In genomic region chr13:42772314-42772713, GRCm38 (mm10) we compare ENCODE assay signal across 17 mouse cellular contexts.
DNase-seq lines count a peak whose midpoint lies in the region; ATAC-seq lines count a peak whose summit lies in the region.
"Had no signal": no experiment of that assay in that cellular context is flagged by ENCODE, and none has a peak within 500 bp of the region (broad histone marks: within the 10 kb centered on the region; RNA-seq: fewer than 3 reads in every experiment).

No protein-coding gene starts in this region.

- no peaks in the 10 kb centered on the region for H3K27me3 ChIP-seq in forebrain, embryonic 10.5 days (ENCODE audit: poor library complexity, severe bottlenecking)
- no peaks in the 10 kb centered on the region for H3K27me3 ChIP-seq in forebrain, embryonic 15.5 days
- no peaks in the 10 kb centered on the region for H3K27me3 ChIP-seq in neural tube, embryonic 13.5 days
- H3K27me3 ChIP-seq in midbrain, embryonic 14.5 days (ENCODE audit: control insufficient read depth, insufficient read depth, low read length): no peaks in the 10 kb centered on the region
- H3K27me3 ChIP-seq in heart, embryonic 11.5 days (ENCODE audit: control insufficient read depth, insufficient read depth, low read length): no peaks in the 10 kb centered on the region
- H3K27me3 ChIP-seq: heart, embryonic 12.5 days; liver, embryonic 15.5 days; megakaryocyte, embryonic 14.5 days had no signal

- ATAC-seq in forebrain, embryonic 15.5 days (replicated peaks): no peak
- ATAC-seq in neural tube, embryonic 13.5 days (ENCODE audit: low read depth): peak; percentile 36; the same call in 1 of the 2 replicates
- ATAC-seq in midbrain, embryonic 14.5 days (ENCODE audit: low FRiP score, low TSS enrichment): no peak
- no peak for ATAC-seq in heart, embryonic 11.5 days (replicated peaks; ENCODE audit: insufficient number of reproducible peaks, low FRiP score, low TSS enrichment)
- ATAC-seq: lung, postnatal 0 days had no signal

- no peak overlapping the region for H3K4me2 ChIP-seq in forebrain, embryonic 15.5 days (replicated peaks)
- no peak overlapping the region; the same call in 1 of the 2 replicates for H3K4me2 ChIP-seq in neural tube, embryonic 13.5 days
- peak overlapping the region; percentile 9; the same call in 1 of the 2 replicates for H3K4me2 ChIP-seq in midbrain, embryonic 14.5 days (ENCODE audit: low read length)
- H3K4me2 ChIP-seq in heart, embryonic 11.5 days: no peak overlapping the region
- H3K4me2 ChIP-seq: heart, embryonic 12.5 days; liver, embryonic 15.5 days had no signal

- H3K4me1 ChIP-seq in forebrain, embryonic 10.5 days: peaks cover 21% of the 10 kb centered on the region
- H3K4me1 ChIP-seq in forebrain, embryonic 15.5 days: peaks cover 13% of the 10 kb centered on the region
- H3K4me1 ChIP-seq in neural tube, embryonic 13.5 days (replicated peaks): peaks cover 29% of the 10 kb centered on the region
- peaks cover 14% of the 10 kb centered on the region for H3K4me1 ChIP-seq in midbrain, embryonic 14.5 days (ENCODE audit: control insufficient read depth, insufficient read depth, low read length)
- no peaks in the 10 kb centered on the region for H3K4me1 ChIP-seq in heart, embryonic 11.5 days (ENCODE audit: control insufficient read depth, insufficient read depth, low read length)
- H3K4me1 ChIP-seq: heart, embryonic 12.5 days; liver, embryonic 15.5 days; megakaryocyte, embryonic 14.5 days had no signal

- 0 out of 2 replicates have a peak overlapping the region, but pooled peaks have one; percentile 2 for H3K4me3 ChIP-seq in forebrain, embryonic 10.5 days
- no peak overlapping the region for H3K4me3 ChIP-seq in forebrain, embryonic 15.5 days
- H3K4me3 ChIP-seq in neural tube, embryonic 13.5 days: no peak overlapping the region
- H3K4me3 ChIP-seq in midbrain, embryonic 14.5 days (replicated peaks; ENCODE audit: low read depth, low read length): no peak overlapping the region
- no peak overlapping the region for H3K4me3 ChIP-seq in heart, embryonic 11.5 days (ENCODE audit: low read depth, low read length)
- H3K4me3 ChIP-seq: heart, embryonic 12.5 days; liver, embryonic 15.5 days; megakaryocyte, embryonic 14.5 days had no signal

- H3K9ac ChIP-seq in forebrain, embryonic 15.5 days (replicated peaks): no peak overlapping the region
- no peak overlapping the region for H3K9ac ChIP-seq in neural tube, embryonic 13.5 days
- no peak overlapping the region for H3K9ac ChIP-seq in midbrain, embryonic 14.5 days (replicated peaks; ENCODE audit: low read length)
- H3K9ac ChIP-seq in heart, embryonic 11.5 days (ENCODE audit: low read depth, low read length): no peak overlapping the region
- H3K9ac ChIP-seq: heart, embryonic 12.5 days; liver, embryonic 15.5 days had no signal

- DNase-seq in forebrain, embryonic 10.5 days (ENCODE audit: extremely low spot score, low spot score): no peak
- DNase-seq in neural tube, embryonic 10.5 days (ENCODE audit: extremely low spot score, low spot score): no peak
- DNase-seq in midbrain, embryonic 14.5 days: peak; percentile 59
- DNase-seq in MN1 (ENCODE audit: low spot score): no peak
- DNase-seq: adrenal gland, postnatal 10 days; cerebellum, adult 2 months; kidney, adult 8-10 months; kidney, postnatal 36 days; right cerebral cortex, postnatal 25 days; thymus, postnatal 25 days had no signal

- no peaks in the 10 kb centered on the region for H3K9me3 ChIP-seq in forebrain, embryonic 10.5 days
- no peaks in the 10 kb centered on the region for H3K9me3 ChIP-seq in forebrain, embryonic 15.5 days
- H3K9me3 ChIP-seq in neural tube, embryonic 13.5 days: no peaks in the 10 kb centered on the region
- H3K9me3 ChIP-seq in midbrain, embryonic 14.5 days (ENCODE audit: control insufficient read depth, low read length): no peaks in the 10 kb centered on the region
- no peaks in the 10 kb centered on the region for H3K9me3 ChIP-seq in heart, embryonic 11.5 days (replicated peaks; ENCODE audit: control insufficient read depth, low read length)
- H3K9me3 ChIP-seq: heart, embryonic 12.5 days; liver, embryonic 15.5 days; megakaryocyte, embryonic 14.5 days had no signal

- H3K36me3 ChIP-seq in forebrain, embryonic 10.5 days (replicated peaks): no peaks in the 10 kb centered on the region
- no peaks in the 10 kb centered on the region for H3K36me3 ChIP-seq in forebrain, embryonic 15.5 days
- no peaks in the 10 kb centered on the region for H3K36me3 ChIP-seq in neural tube, embryonic 13.5 days
- H3K36me3 ChIP-seq in midbrain, embryonic 14.5 days (ENCODE audit: control insufficient read depth, insufficient read depth, low read length): no peaks in the 10 kb centered on the region
- no peaks in the 10 kb centered on the region for H3K36me3 ChIP-seq in heart, embryonic 11.5 days (ENCODE audit: control insufficient read depth, insufficient read depth, low read length)
- H3K36me3 ChIP-seq: heart, embryonic 12.5 days; liver, embryonic 15.5 days had no signal

- WGBS in forebrain, embryonic 10.5 days: 30% methylated on average over 6 of the region's 6 CpGs
- 11% methylated on average over 6 of the region's 6 CpGs for WGBS in forebrain, embryonic 15.5 days
- WGBS in neural tube, embryonic 13.5 days: 33% methylated on average over 6 of the region's 6 CpGs
- 4% methylated on average over 6 of the region's 6 CpGs for WGBS in midbrain, embryonic 14.5 days
- WGBS in heart, embryonic 11.5 days (ENCODE audit: insufficient replicate concordance): 63% methylated on average over 6 of the region's 6 CpGs

- no peak overlapping the region for H3K27ac ChIP-seq in forebrain, embryonic 10.5 days
- H3K27ac ChIP-seq in forebrain, embryonic 15.5 days (replicated peaks): no peak overlapping the region; the same call in 1 of the 2 replicates
- H3K27ac ChIP-seq in neural tube, embryonic 13.5 days (replicated peaks): no peak overlapping the region; the same call in 1 of the 2 replicates
- H3K27ac ChIP-seq in midbrain, embryonic 14.5 days (replicated peaks; ENCODE audit: low read depth, low read length): no peak overlapping the region
- no peak overlapping the region for H3K27ac ChIP-seq in heart, embryonic 11.5 days (ENCODE audit: low read depth, low read length)
- H3K27ac ChIP-seq: liver, embryonic 15.5 days had no signal
